Mouse (Mus musculus) MEL (cell line): ENCODE measurements at regions not wholly inside any gene's neighbourhood (a gene's known extent, or its start where the extent isn't known, plus 50 kb on each side); places are given as distances from the start of the nearest gene placed in this dataset.

ENCODE experiments used
- DNase-seq: peaks from one replicate; pipeline ENCODE4 v3.0.0; 2011; ENCODE audit warnings: low read depth, low spot score
- H3K27ac ChIP-seq: 2 replicates; pipeline ENCODE4 v1.5.1; 2012; ENCODE audit warnings: low read depth, mild to moderate bottlenecking, control low read depth, low read length, moderate library complexity; ENCODE audit not compliant: control insufficient read depth
- H3K27me3 ChIP-seq, 2 experiments: fragments of 150-350 bp in 1 of 2; sonication (generic) in 1 of 2; 2 replicates each; pipeline ENCODE4 v1.6.1; 2012; ENCODE audit warnings: low read length in 2 of 2, mild to moderate bottlenecking in 2 of 2, improper control_type of control experiment in 1 of 2, moderate library complexity in 1 of 2; ENCODE audit not compliant: insufficient read depth in 2 of 2, control insufficient read depth in 1 of 2
- H3K36me3 ChIP-seq, 2 experiments: 2 replicates each; pipeline ENCODE4 v1.6.1; 2012 to 2014; ENCODE audit warnings: low read length in 2 of 2, improper control_type of control experiment in 1 of 2, inconsistent platforms in 1 of 2, mild to moderate bottlenecking in 1 of 2; ENCODE audit not compliant: insufficient read depth in 2 of 2, control insufficient read depth in 1 of 2
- H3K4me1 ChIP-seq, 2 experiments: fragments of 150-350 bp in 1 of 2; sonication (generic) in 1 of 2; 2 replicates each; pipeline ENCODE4 v1.6.1; 2012; ENCODE audit warnings: low read length in 2 of 2, improper control_type of control experiment in 1 of 2, mild to moderate bottlenecking in 1 of 2; ENCODE audit not compliant: insufficient read depth in 2 of 2, control insufficient read depth in 1 of 2
- H3K4me3 ChIP-seq, 2 experiments: fragments of 150-350 bp in 1 of 2; sonication (generic) in 1 of 2; 2 replicates each; pipeline ENCODE4 v1.5.1; 2012; ENCODE audit warnings: low read depth in 2 of 2, low read length in 2 of 2, mild to moderate bottlenecking in 2 of 2, moderate library complexity in 2 of 2, control low read depth in 1 of 2, improper control_type of control experiment in 1 of 2; ENCODE audit not compliant: control insufficient read depth in 1 of 2, insufficient read depth in 1 of 2
- H3K79me2 ChIP-seq: 2 replicates; pipeline ENCODE4 v1.6.1; 2012; ENCODE audit warnings: mild to moderate bottlenecking, low read length, moderate library complexity; ENCODE audit not compliant: control insufficient read depth, poor library complexity, insufficient read depth
- H3K9ac ChIP-seq: 2 replicates; pipeline ENCODE4 v1.6.1; 2012; ENCODE audit warnings: low read depth, mild to moderate bottlenecking, control low read depth, low read length, moderate library complexity; ENCODE audit not compliant: control insufficient read depth, poor library complexity, severe bottlenecking
- H3K9me3 ChIP-seq: fragments of 150-350 bp; sonication (generic); replicated peaks from 2 replicates; pipeline ENCODE4 v1.6.1; 2012; ENCODE audit warnings: mild to moderate bottlenecking, low read length, improper control_type of control experiment, moderate library complexity; ENCODE audit not compliant: insufficient read depth
- BHLHE40 ChIP-seq: IDR thresholded peaks from 2 replicates; pipeline ENCODE4 v1.6.1; 2012; ENCODE audit warnings: low read depth, mild to moderate bottlenecking, inconsistent platforms, low read length, improper control_type of control experiment, borderline replicate concordance
- E2F4 ChIP-seq: IDR thresholded peaks from 2 replicates; pipeline ENCODE4 v1.6.1; 2011; ENCODE audit warnings: low read depth, low read length, improper control_type of control experiment, borderline replicate concordance
- ELF1 ChIP-seq: IDR thresholded peaks from 2 replicates; pipeline ENCODE4 v1.6.1; 2014; ENCODE audit warnings: low read depth, mild to moderate bottlenecking, inconsistent platforms, low read length, improper control_type of control experiment, moderate library complexity
- GABPA ChIP-seq: IDR thresholded peaks from 2 replicates; pipeline ENCODE4 v1.6.1; 2012; ENCODE audit warnings: low read depth, mild to moderate bottlenecking, inconsistent platforms, low read length, improper control_type of control experiment, moderate library complexity
- GATA1 ChIP-seq: IDR thresholded peaks from 2 replicates; pipeline ENCODE4 v1.6.1; 2011; ENCODE audit warnings: low read depth, low read length, improper control_type of control experiment
- JUND ChIP-seq: IDR thresholded peaks from 2 replicates; pipeline ENCODE4 v1.6.1; 2011; ENCODE audit warnings: low read depth, mild to moderate bottlenecking, improper control_type of control experiment, low read length
- MAFK ChIP-seq: IDR thresholded peaks from 2 replicates; pipeline ENCODE4 v1.6.1; 2011; ENCODE audit warnings: low read depth, mild to moderate bottlenecking, low read length, improper control_type of control experiment, borderline replicate concordance
- MAX ChIP-seq: IDR thresholded peaks from 2 replicates; pipeline ENCODE4 v1.6.1; 2011; ENCODE audit warnings: low read length, improper control_type of control experiment
- MAZ ChIP-seq: IDR thresholded peaks from 2 replicates; pipeline ENCODE4 v1.6.1; 2012; ENCODE audit warnings: low read depth, mild to moderate bottlenecking, inconsistent platforms, low read length, improper control_type of control experiment
- MEF2A ChIP-seq: IDR thresholded peaks from 2 replicates; pipeline ENCODE4 v1.6.1; 2014; ENCODE audit warnings: low read depth, mild to moderate bottlenecking, inconsistent platforms, low read length, improper control_type of control experiment; ENCODE audit not compliant: poor library complexity, insufficient replicate concordance, severe bottlenecking; ENCODE audit errors: extremely low read depth
- MXI1 ChIP-seq: IDR thresholded peaks from 2 replicates; pipeline ENCODE4 v1.6.1; 2011; ENCODE audit warnings: mild to moderate bottlenecking, low read depth, low read length, improper control_type of control experiment
- MYB ChIP-seq: IDR thresholded peaks from 2 replicates; pipeline ENCODE4 v1.6.1; 2011; ENCODE audit warnings: mild to moderate bottlenecking, low read depth, low read length, improper control_type of control experiment
- NELFE ChIP-seq: IDR thresholded peaks from 2 replicates; pipeline ENCODE4 v1.6.1; 2011; ENCODE audit warnings: low read depth, low read length, improper control_type of control experiment
- POLR2AphosphoS2 ChIP-seq: IDR thresholded peaks from 2 replicates; pipeline ENCODE4 v1.6.1; 2011; ENCODE audit warnings: low read length, improper control_type of control experiment
- POLR2AphosphoS5 ChIP-seq: IDR thresholded peaks from 2 replicates; pipeline ENCODE4 v1.6.1; 2012; ENCODE audit warnings: low read depth, borderline replicate concordance, mild to moderate bottlenecking, inconsistent platforms, low read length, moderate library complexity, mixed read lengths
- RAD21 ChIP-seq: IDR thresholded peaks from 2 replicates; pipeline ENCODE4 v1.6.1; 2011; ENCODE audit warnings: mild to moderate bottlenecking, low read depth, low read length, improper control_type of control experiment
- RCOR1 ChIP-seq: IDR thresholded peaks from 2 replicates; pipeline ENCODE4 v1.6.1; 2012; ENCODE audit warnings: low read depth, mild to moderate bottlenecking, inconsistent platforms, low read length, improper control_type of control experiment
- TCF12 ChIP-seq: IDR thresholded peaks from 2 replicates; pipeline ENCODE4 v1.6.1; 2014; ENCODE audit warnings: low read depth, mild to moderate bottlenecking, inconsistent platforms, low read length, improper control_type of control experiment, moderate library complexity
- UBTF ChIP-seq: IDR thresholded peaks from 2 replicates; pipeline ENCODE4 v1.6.1; 2012; ENCODE audit warnings: low read depth, mild to moderate bottlenecking, inconsistent platforms, low read length, improper control_type of control experiment, moderate library complexity, borderline replicate concordance; ENCODE audit not compliant: insufficient read depth
- USF1 ChIP-seq: IDR thresholded peaks from 2 replicates; pipeline ENCODE4 v1.6.1; 2014; ENCODE audit warnings: low read depth, mild to moderate bottlenecking, inconsistent platforms, low read length, improper control_type of control experiment, moderate library complexity
- USF2 ChIP-seq, 2 experiments: IDR thresholded peaks; 2 replicates each; pipeline ENCODE4 v1.6.1; 2011 to 2012; ENCODE audit warnings: improper control_type of control experiment in 2 of 2, low read length in 2 of 2, borderline replicate concordance in 1 of 2, inconsistent platforms in 1 of 2, low read depth in 1 of 2, mild to moderate bottlenecking in 1 of 2; ENCODE audit not compliant: insufficient read depth in 1 of 2
- ZC3H11A ChIP-seq: IDR thresholded peaks from 2 replicates; pipeline ENCODE4 v1.6.1; 2012; ENCODE audit warnings: low read depth, mild to moderate bottlenecking, inconsistent platforms, low read length, improper control_type of control experiment
- ZKSCAN1 ChIP-seq: IDR thresholded peaks from 2 replicates; pipeline ENCODE4 v1.6.1; 2012; ENCODE audit warnings: low read depth, mild to moderate bottlenecking, inconsistent platforms, low read length, improper control_type of control experiment, moderate library complexity
- ZNF384 ChIP-seq: IDR thresholded peaks from 2 replicates; pipeline ENCODE4 v1.6.1; 2012; ENCODE audit warnings: low read depth, mild to moderate bottlenecking, inconsistent platforms, low read length, improper control_type of control experiment

GRCm38 (mm10) chr6:51184500-51184899 is 248.0 kb upstream of the Nfe2l3 start:
- Histone ChIP-seq H3K4me1 (no peaks in the 10 kb centered on the region), H3K9ac (no peak overlapping the region), H3K4me3 (no peak overlapping the region), H3K9me3 (no peaks in the 10 kb centered on the region)
- no peak for DNase-seq
- TF ChIP-seq MEF2A (no peak), ZKSCAN1 (no peak), ZC3H11A (no peak), ELF1 (no peak), GABPA (no peak), MXI1 (no peak), ZNF384 (no peak), NELFE (no peak), MAZ (no peak)
- TF ChIP-seq, all 39 proteins: peak for 0
- Histone ChIP-seq H3K36me3 (no peaks in the 10 kb centered on the region), H3K79me2 (no peaks in the 10 kb centered on the region), H3K27ac (no peak overlapping the region), H3K27me3 (peaks cover 16 to 20% of the 10 kb centered on the region in 2 experiments)

- peaks cover 16 to 18% of the 10 kb centered on the region in 2 experiments for H3K27me3 ChIP-seq
- TF ChIP-seq USF1 = no peak
- no peak for TF ChIP-seq RCOR1
- TF ChIP-seq MEF2A = no peak
- TF ChIP-seq POLR2AphosphoS5 = no peak
- TF ChIP-seq GATA1 = no peak
- no peak for TF ChIP-seq POLR2AphosphoS2
- TF ChIP-seq MYB = no peak
- no peak for TF ChIP-seq RAD21
- TF ChIP-seq MAFK = no peak
- no peak for TF ChIP-seq JUND
- no peak for TF ChIP-seq TCF12
- no peak for TF ChIP-seq USF2 (IDR thresholded peaks at IDR 0.05; ENCODE audit: borderline replicate concordance in 1 of 2, insufficient read depth in 1 of 2, low read depth in 1 of 2, low read length in 2 of 2)
- no peak for TF ChIP-seq UBTF
- TF ChIP-seq MAX = no peak
- TF ChIP-seq E2F4 = no peak
- TF ChIP-seq BHLHE40 = no peak
These were observed 247.3 kb upstream of the Nfe2l3 start for GRCm38 (mm10) chr6:51185201-51185600.

More at GRCm38 (mm10) chr6:51185201-51185600, 247.3 kb upstream of the Nfe2l3 start:
- Histone ChIP-seq H3K4me1 (no peaks in the 10 kb centered on the region), H3K9ac (no peak overlapping the region), H3K27ac (no peak overlapping the region), H3K79me2 (no peaks in the 10 kb centered on the region), H3K9me3 (no peaks in the 10 kb centered on the region), H3K36me3 (no peaks in the 10 kb centered on the region), H3K4me3 (no peak overlapping the region)
- no peak for DNase-seq
